Mouse (Mus musculus) forebrain, embryonic 12.5 days (tissue): Measurements from ENCODE around the gene Tmem185b. TPM values are rescaled to one million over a fixed set of nuclear protein-coding genes. Genes with fewer than 3 reads are reported as not detected.

ENCODE experiments used
- polyA plus RNA-seq: library from polyadenylated mRNA; unstranded; fragments of >200 nt; fragmentation: Nextera tagmentation; extraction: Ambion mirVana; gene quantifications from 2 replicates; pipeline ENCODE4 v1.2.1, GENCODE M21; 2016

The Tmem185b gene
- polyA plus RNA-seq, 1 experiment from 2014 or later, result 19.7 TPM

Other genes with a start within 250 kb of the Tmem185b start
- gene Inhbb, start 103.9 kb upstream of the Tmem185b start, polyA plus RNA-seq, result 1.8 and 2.3 TPM in 2 replicates
- gene Ralb, start 21.4 kb upstream of the Tmem185b start, polyA plus RNA-seq, result 65.7 and 67.3 TPM in 2 replicates
- 38.0 and 41.8 TPM in 2 replicates for gene Epb41l5, start 122.8 kb downstream of the Tmem185b start, polyA plus RNA-seq